Mouse (Mus musculus) gastrocnemius, postnatal 25 days (tissue): ENCODE data around the gene Defb45. TPM values are rescaled to one million over a fixed set of nuclear protein-coding genes. Genes with fewer than 3 reads are reported as not detected.

Experiments
- total RNA-seq, 2 experiments: library from RNA; stranded (reverse); gene quantifications; 1 replicate in 1 of 2; 2 replicates in 1 of 2; pipeline ENCODE4 v1.2.3; 2021

Defb45 gene
- total RNA-seq, 2 experiments from 2014 or later, result not detected

Other genes with a start within 250 kb of the Defb45 start
- not detected for gene Nrsn2, start 222.8 kb downstream of the Defb45 start, total RNA-seq
- 1 to 10 TPM; 1.1 to 1.7 TPM for gene Sox12, start 201.3 kb downstream of the Defb45 start, total RNA-seq
- 1 to 10 TPM; 1.6 TPM for gene Zcchc3, start 184.4 kb downstream of the Defb45 start, total RNA-seq
- gene 6820408C15Rik, start 183.8 kb downstream of the Defb45 start, total RNA-seq, result not detected
- not detected for gene Defb23, start 134.8 kb downstream of the Defb45 start, total RNA-seq
- not detected for gene Defb20, start 122.3 kb downstream of the Defb45 start, total RNA-seq
- not detected for gene Defb22, start 109.3 kb downstream of the Defb45 start, total RNA-seq
- gene Defb26, start 87.7 kb downstream of the Defb45 start, total RNA-seq, result not detected
- gene Defb28, start 81.1 kb downstream of the Defb45 start, total RNA-seq, result not detected
- gene Defb29, start 59.3 kb downstream of the Defb45 start, total RNA-seq, result not detected
- gene Gm17416, start 30.1 kb downstream of the Defb45 start, total RNA-seq, result not detected
- gene Defb21, start 26.7 kb downstream of the Defb45 start, total RNA-seq, result not detected
- gene Defb19, start 19.1 kb downstream of the Defb45 start, total RNA-seq, result not detected
- gene Defb36, start 4.9 kb upstream of the Defb45 start, total RNA-seq, result not detected
- not detected for gene Defb25, start 23.7 kb upstream of the Defb45 start, total RNA-seq
- gene Rem1, start 27.6 kb upstream of the Defb45 start, total RNA-seq, result 1 to 10 TPM; 2.9 to 3.8 TPM
- gene H13, start 70.1 kb upstream of the Defb45 start, total RNA-seq, result 10 to 100 TPM; 29.5 to 38.6 TPM
- gene Mcts2, start 87.6 kb upstream of the Defb45 start, total RNA-seq, result 10 to 100 TPM; 11.3 to 11.5 TPM
- 10 to 100 TPM in 1 of 2 experiments, 1 to 10 TPM in 1; 9.7 to 14.0 TPM for gene Id1, start 136.9 kb upstream of the Defb45 start, total RNA-seq
- gene Cox4i2, start 154.8 kb upstream of the Defb45 start, total RNA-seq, result 1 to 10 TPM; 2.2 to 2.7 TPM
- 10 to 100 TPM; 13.8 to 16.4 TPM for gene Bcl2l1, start 232.3 kb upstream of the Defb45 start, total RNA-seq
- gene Tpx2, start 248.6 kb upstream of the Defb45 start, total RNA-seq, result 1 to 10 TPM in 1 of 2 experiments, under 1 TPM in 1; 0.92 to 1.5 TPM